8 mouse cellular contexts compared by ENCODE assay signal in the genomic region with DNA sequence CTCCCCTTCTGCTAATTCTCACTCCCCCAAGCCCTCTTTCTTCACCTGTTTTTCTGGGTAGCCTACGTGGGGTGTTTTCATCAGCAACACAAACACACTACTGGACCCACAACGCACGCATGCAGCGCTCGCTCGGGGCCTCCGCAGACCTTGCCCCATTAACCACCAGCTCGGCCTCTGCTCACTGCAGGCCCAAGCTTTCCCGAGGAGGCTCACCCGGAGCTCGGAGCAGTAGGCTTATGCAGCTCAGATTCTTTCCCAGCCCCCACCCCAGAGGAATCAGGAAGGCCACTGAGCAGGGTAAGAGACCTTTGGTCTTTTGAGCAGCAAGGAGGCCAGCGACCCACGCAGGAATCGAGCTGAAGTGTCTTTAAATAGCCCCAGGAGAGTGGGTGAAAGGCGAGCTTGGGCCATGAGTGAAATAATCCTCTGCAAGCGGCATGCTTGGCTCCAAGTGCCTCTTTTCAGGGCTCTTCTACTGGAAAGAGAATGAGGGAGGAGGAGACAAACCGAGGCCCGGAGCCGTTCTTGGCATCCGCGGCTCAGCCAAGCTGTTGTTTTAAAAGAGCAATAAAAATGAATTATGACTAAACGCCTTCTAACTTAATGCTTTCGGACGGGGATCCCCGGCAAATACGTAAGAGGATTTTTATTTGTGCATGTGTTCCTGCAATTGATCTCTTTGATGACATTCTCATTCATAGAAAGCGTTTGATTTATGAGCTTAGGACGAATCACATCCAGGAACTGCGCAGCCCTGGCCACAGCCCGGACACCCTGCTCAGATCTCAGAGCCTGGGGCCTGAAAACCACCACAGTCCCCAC. TPM values are rescaled to one million over a fixed set of nuclear protein-coding genes. Genes with fewer than 3 reads are reported as not detected.
A peak's percentile ranks its signal among the peaks of the same experiment; 100 is the strongest.
DNase-seq lines count a peak whose midpoint lies in the region; ATAC-seq and TF ChIP-seq lines count a peak whose summit lies in the region.

No protein-coding gene starts in this region.

- peaks cover 59% of the 10 kb centered on the region for H3K4me1 ChIP-seq in megakaryocyte, embryonic 14.5 days
- H3K4me1 ChIP-seq in kidney, embryonic 16.5 days (ENCODE audit: insufficient read depth, low read length): peaks cover 73% of the 10 kb centered on the region
- peaks cover 8% of the 10 kb centered on the region; the same call in 1 of the 2 replicates for H3K4me1 ChIP-seq in forebrain, embryonic 14.5 days (ENCODE audit: control insufficient read depth, insufficient read depth, low read length)

- H3K4me2 ChIP-seq in kidney, embryonic 16.5 days (replicated peaks; ENCODE audit: low read depth, low read length): peak overlapping the region; percentile 89
- no peak overlapping the region for H3K4me2 ChIP-seq in forebrain, embryonic 14.5 days (ENCODE audit: low read length)

- peaks cover 4% of the 10 kb centered on the region for H3K36me3 ChIP-seq in megakaryocyte, embryonic 14.5 days (replicated peaks; ENCODE audit: low read length)
- H3K36me3 ChIP-seq in kidney, embryonic 16.5 days (ENCODE audit: insufficient read depth, low read length): no peaks in the 10 kb centered on the region
- no peaks in the 10 kb centered on the region for H3K36me3 ChIP-seq in forebrain, embryonic 14.5 days (ENCODE audit: control insufficient read depth, insufficient read depth, low read length)

- intact Hi-C loops in left cerebral cortex, adult 2 months (cut with DNase I): loop anchor here (5.0 kb wide), 1 partner anchor 152 kb away; a partner anchor contains a TSS

- peak; percentile 30 for DNase-seq in fat pad, adult 2 months (ENCODE audit: extremely low read depth, low read depth, low spot score)
- DNase-seq in mesoderm, embryonic 11.5 days (ENCODE audit: low read depth, low spot score): peak; percentile 89
- DNase-seq in thymus, adult 18-20 months: no peak
- DNase-seq in forebrain, embryonic 14.5 days (ENCODE audit: low spot score): no peak
- no peak for DNase-seq in left cerebral cortex, adult 2 months (ENCODE audit: extremely low spot score in 1 of 2, low spot score in 2 of 2)

- WGBS in kidney, embryonic 16.5 days: 1% methylated on average over 30 of the region's 30 CpGs
- WGBS in forebrain, embryonic 14.5 days: under 1% methylated on average over 30 of the region's 30 CpGs

- ATAC-seq in megakaryocyte, adult 5-6 weeks (ENCODE audit: poor library complexity, severe bottlenecking): no peak
- peak; percentile 36 for ATAC-seq in kidney, embryonic 16.5 days (ENCODE audit: low FRiP score, low TSS enrichment)
- no peak for ATAC-seq in forebrain, embryonic 14.5 days

- peak overlapping the region; percentile 84 for H3K27ac ChIP-seq in kidney, embryonic 16.5 days (ENCODE audit: low read length)
- H3K27ac ChIP-seq in forebrain, embryonic 14.5 days (ENCODE audit: low read depth, low read length): no peak overlapping the region
- no peak overlapping the region for H3K27ac ChIP-seq in left cerebral cortex, adult 2 months

- H3K4me3 ChIP-seq in megakaryocyte, embryonic 14.5 days (replicated peaks): peak overlapping the region; percentile 83
- H3K4me3 ChIP-seq in kidney, embryonic 16.5 days (ENCODE audit: low read length): peak overlapping the region; percentile 79
- no peak overlapping the region for H3K4me3 ChIP-seq in forebrain, embryonic 14.5 days (ENCODE audit: low read depth, low read length)
- no peak overlapping the region for H3K4me3 ChIP-seq in left cerebral cortex, adult 2 months

- H3K9me3 ChIP-seq in megakaryocyte, embryonic 14.5 days: peaks cover 14% of the 10 kb centered on the region
- H3K9me3 ChIP-seq in kidney, embryonic 16.5 days (ENCODE audit: low read length): no peaks in the 10 kb centered on the region
- no peaks in the 10 kb centered on the region for H3K9me3 ChIP-seq in forebrain, embryonic 14.5 days (replicated peaks; ENCODE audit: control insufficient read depth, low read length)

- peaks cover 77% of the 10 kb centered on the region for H3K27me3 ChIP-seq in megakaryocyte, embryonic 14.5 days (replicated peaks)
- peaks cover 20% of the 10 kb centered on the region for H3K27me3 ChIP-seq in kidney, embryonic 16.5 days (ENCODE audit: insufficient read depth, low read length)
- H3K27me3 ChIP-seq in forebrain, embryonic 14.5 days (replicated peaks; ENCODE audit: control insufficient read depth, insufficient read depth, low read length): peaks cover 95% of the 10 kb centered on the region

- H3K9ac ChIP-seq in kidney, embryonic 16.5 days (replicated peaks; ENCODE audit: low read length): peak overlapping the region; percentile 56
- no peak overlapping the region for H3K9ac ChIP-seq in forebrain, embryonic 14.5 days (ENCODE audit: low read length)

- no peak for TF ChIP-seq CTCF in left cerebral cortex, adult 2 months (IDR thresholded peaks at IDR 0.05)

RNA-seq across cellular contexts. Expression of a gene that starts 2.6 kb away (rescaled TPM):
- polyA plus RNA-seq in megakaryocyte, embryonic 14.5 days (2012; ENCODE audit: insufficient read depth, low replicate concordance): 0.09 TPM in 1 of 2 replicates, not detected in the other
- total RNA-seq in megakaryocyte, adult 5-6 weeks (2015): 0.11 TPM in 1 of 2 replicates, not detected in the other
- total RNA-seq in megakaryocyte, adult 5-6 weeks (2017): 0.37 TPM in 1 of 2 replicates, not detected in the other
- polyA plus RNA-seq in kidney, embryonic 16.5 days (2015; fragmentation: Nextera tagmentation; extraction: Ambion mirVana): 0.81 and 0.82 TPM in 2 replicates
- not detected in 2 replicates for polyA plus RNA-seq in forebrain, embryonic 14.5 days (2014; fragmentation: Nextera tagmentation; extraction: Ambion mirVana)
- not detected for total RNA-seq in left cerebral cortex, adult 2 months (2021)

RNA-seq across cellular contexts. Expression of a gene that starts 3.9 kb away (rescaled TPM):
- not detected in 2 replicates for polyA plus RNA-seq in megakaryocyte, embryonic 14.5 days (2012; ENCODE audit: insufficient read depth, low replicate concordance)
- not detected in 2 replicates for total RNA-seq in megakaryocyte, adult 5-6 weeks (2015)
- total RNA-seq in megakaryocyte, adult 5-6 weeks (2017): not detected in 2 replicates
- polyA plus RNA-seq in kidney, embryonic 16.5 days (2015; fragmentation: Nextera tagmentation; extraction: Ambion mirVana): 2.1 and 2.6 TPM in 2 replicates
- polyA plus RNA-seq in forebrain, embryonic 14.5 days (2014; fragmentation: Nextera tagmentation; extraction: Ambion mirVana): not detected in 2 replicates
- not detected for total RNA-seq in left cerebral cortex, adult 2 months (2021)

RNA-seq across cellular contexts. Expression of a gene that starts 16.6 kb away (rescaled TPM):
- not detected in 2 replicates for polyA plus RNA-seq in megakaryocyte, embryonic 14.5 days (2012; ENCODE audit: insufficient read depth, low replicate concordance)
- not detected in 2 replicates for total RNA-seq in megakaryocyte, adult 5-6 weeks (2015)
- total RNA-seq in megakaryocyte, adult 5-6 weeks (2017): not detected in 2 replicates
- polyA plus RNA-seq in kidney, embryonic 16.5 days (2015; fragmentation: Nextera tagmentation; extraction: Ambion mirVana): 1.7 and 2.5 TPM in 2 replicates
- polyA plus RNA-seq in forebrain, embryonic 14.5 days (2014; fragmentation: Nextera tagmentation; extraction: Ambion mirVana): not detected in 2 replicates
- total RNA-seq in left cerebral cortex, adult 2 months (2021): not detected

RNA-seq across cellular contexts. Expression of a gene that starts 30.8 kb away (rescaled TPM):
- 0.44 TPM in 1 of 2 replicates, not detected in the other for polyA plus RNA-seq in megakaryocyte, embryonic 14.5 days (2012; ENCODE audit: insufficient read depth, low replicate concordance)
- total RNA-seq in megakaryocyte, adult 5-6 weeks (2015): 0.27 TPM in 1 of 2 replicates, not detected in the other
- 0.28 TPM in 1 of 2 replicates, not detected in the other for total RNA-seq in megakaryocyte, adult 5-6 weeks (2017)
- 1.2 and 1.4 TPM in 2 replicates for polyA plus RNA-seq in kidney, embryonic 16.5 days (2015; fragmentation: Nextera tagmentation; extraction: Ambion mirVana)
- not detected in 2 replicates for polyA plus RNA-seq in forebrain, embryonic 14.5 days (2014; fragmentation: Nextera tagmentation; extraction: Ambion mirVana)
- total RNA-seq in left cerebral cortex, adult 2 months (2021): not detected

RNA-seq across cellular contexts. Expression of a gene that starts 43.7 kb away (rescaled TPM):
- 0.46 TPM in 1 of 2 replicates, not detected in the other for polyA plus RNA-seq in megakaryocyte, embryonic 14.5 days (2012; ENCODE audit: insufficient read depth, low replicate concordance)
- 0.09 and 0.13 TPM in 2 replicates for total RNA-seq in megakaryocyte, adult 5-6 weeks (2015)
- 0.18 TPM in 1 of 2 replicates, not detected in the other for total RNA-seq in megakaryocyte, adult 5-6 weeks (2017)
- 9.0 and 9.5 TPM in 2 replicates for polyA plus RNA-seq in kidney, embryonic 16.5 days (2015; fragmentation: Nextera tagmentation; extraction: Ambion mirVana)
- 0.26 TPM in 1 of 2 replicates, not detected in the other for polyA plus RNA-seq in forebrain, embryonic 14.5 days (2014; fragmentation: Nextera tagmentation; extraction: Ambion mirVana)
- not detected for total RNA-seq in left cerebral cortex, adult 2 months (2021)

Comparison
In these comparisons a context has a peak if more than half of its experiments do, and no peak if none do; other contexts are left out.
1. H3K4me3 ChIP-seq: peak in megakaryocyte, embryonic 14.5 days (single experiment) and kidney, embryonic 16.5 days (single experiment); none in forebrain, embryonic 14.5 days (single experiment) and left cerebral cortex, adult 2 months (single experiment).
2. DNase-seq: peak in fat pad, adult 2 months (single experiment) and mesoderm, embryonic 11.5 days (single experiment); none in thymus, adult 18-20 months (0 of 2), forebrain, embryonic 14.5 days (single experiment) and left cerebral cortex, adult 2 months (0 of 2).